Mouse (Mus musculus) stomach, embryonic 15.5 days (tissue): ENCODE data around the gene Limk2. TPM values are rescaled to one million over a fixed set of nuclear protein-coding genes. Genes with fewer than 3 reads are reported as not detected.

Source experiments
- ATAC-seq: fragments of 200-750 bp; cut with Nextera tagmentation; 2 replicates; pipeline ENCODE4 v1.8.0; 2017; ENCODE audit warnings: low read depth, moderate number of reproducible peaks, moderate TSS enrichment; ENCODE audit not compliant: insufficient read depth, low FRiP score
- H3K27ac ChIP-seq: fragments of 300-500 bp; sonication (generic); 2 replicates; pipeline ENCODE4 v1.5.1; 2015; ENCODE audit warnings: mild to moderate bottlenecking, inconsistent platforms
- H3K27me3 ChIP-seq: fragments of 300-500 bp; sonication (generic); replicated peaks from 2 replicates; pipeline ENCODE4 v1.6.1; 2015; ENCODE audit warnings: inconsistent platforms
- H3K36me3 ChIP-seq: fragments of 300-500 bp; sonication (generic); 2 replicates; pipeline ENCODE4 v1.6.1; 2015; ENCODE audit warnings: inconsistent platforms
- H3K4me1 ChIP-seq: fragments of 300-500 bp; sonication (generic); 2 replicates; pipeline ENCODE4 v1.6.1; 2015; ENCODE audit warnings: inconsistent platforms
- H3K4me2 ChIP-seq: fragments of 300-500 bp; sonication (generic); 2 replicates; pipeline ENCODE4 v1.6.1; 2015; ENCODE audit warnings: mild to moderate bottlenecking, inconsistent platforms
- H3K4me3 ChIP-seq: fragments of 300-500 bp; sonication (generic); replicated peaks from 2 replicates; pipeline ENCODE4 v1.5.1; 2015; ENCODE audit warnings: inconsistent platforms
- H3K9ac ChIP-seq: fragments of 300-500 bp; sonication (generic); 2 replicates; pipeline ENCODE4 v1.6.1; 2015; ENCODE audit warnings: inconsistent platforms
- H3K9me3 ChIP-seq: fragments of 300-500 bp; sonication (generic); 2 replicates; pipeline ENCODE4 v1.6.1; 2016; ENCODE audit warnings: inconsistent platforms
- whole genome bisulfite sequencing: fragments of 180-500 bp; shearing (Covaris S2); methylation state at CpG from one replicate; pipeline ENCODE4 v1.1.7; 2015; 5-methylcytosine and 5-hydroxymethylcytosine counted together
- polyA plus RNA-seq: library from polyadenylated mRNA; unstranded; fragments of >200 nt; fragmentation: Nextera tagmentation; extraction: Ambion mirVana; gene quantifications from 2 replicates; pipeline ENCODE4 v1.2.1, GENCODE M21; 2015

The Limk2 gene
- polyA plus RNA-seq, 1 experiment from 2014 or later: 75.9 TPM

- Histone ChIP-seq H3K9ac (no peak overlapping the region), H3K4me1 (peaks cover 32% of the 10 kb centered on the region), H3K4me2 (peak overlapping the region; percentile 90), H3K4me3 (peak overlapping the region; percentile 52; the same call in 1 of the 2 replicates), H3K27me3 (no peaks in the 10 kb centered on the region), H3K27ac (peak overlapping the region; percentile 60), H3K9me3 (no peaks in the 10 kb centered on the region), H3K36me3 (no peaks in the 10 kb centered on the region)
- WGBS: 78% methylated on average over 5 of the region's 5 CpGs
- ATAC-seq: no peak
Observed at GRCm38 (mm10) chr11:3369449-3369848, 39.5 kb downstream of the Limk2 start.

- Histone ChIP-seq H3K9ac (no peak overlapping the region), H3K4me3 (no peak overlapping the region)
- ATAC-seq: no peak
Observed at GRCm38 (mm10) chr11:3368983-3369382, 40.0 kb downstream of the Limk2 start.

DNA sequence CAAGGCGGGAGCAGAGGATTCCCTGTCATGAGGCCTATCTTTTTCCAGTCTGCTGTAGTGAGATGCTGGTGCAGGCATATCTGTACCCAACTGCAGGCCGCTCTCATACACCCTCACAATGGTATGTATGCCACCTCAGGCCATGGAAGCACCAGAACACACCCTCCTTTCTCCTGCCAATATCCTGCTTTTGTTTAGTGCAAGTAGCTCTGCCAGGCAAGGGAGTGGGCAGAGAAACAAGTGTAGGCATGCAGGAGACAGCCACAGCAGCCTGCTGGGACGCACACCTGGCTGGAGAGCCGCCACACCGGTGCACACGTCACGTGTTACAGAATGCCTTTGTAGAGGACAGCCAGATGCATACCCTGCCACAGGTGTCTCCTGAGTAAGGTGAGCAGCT is 42.6 kb downstream of the Limk2 start:
- H3K9ac ChIP-seq: no peak overlapping the region
- no peak overlapping the region for H3K4me3 ChIP-seq
- no peaks in the 10 kb centered on the region for H3K27me3 ChIP-seq
- ATAC-seq: 0 out of 2 replicates have a peak, but pooled peaks have one; percentile 3
- H3K4me1 ChIP-seq: peaks cover 11% of the 10 kb centered on the region
- H3K36me3 ChIP-seq: no peaks in the 10 kb centered on the region
- H3K9me3 ChIP-seq: no peaks in the 10 kb centered on the region
- H3K4me2 ChIP-seq: no peak overlapping the region
- H3K27ac ChIP-seq: peak overlapping the region; percentile 51
- 78% methylated on average over 7 of the region's 7 CpGs for WGBS

More at GRCm38 (mm10) chr11:3368983-3369382, 40.0 kb downstream of the Limk2 start:
- Histone ChIP-seq H3K4me2 (peak overlapping the region; percentile 90), H3K4me1 (peaks cover 28% of the 10 kb centered on the region), H3K36me3 (no peaks in the 10 kb centered on the region), H3K27me3 (no peaks in the 10 kb centered on the region), H3K9me3 (no peaks in the 10 kb centered on the region), H3K27ac (peak overlapping the region; percentile 60; the same call in 1 of the 2 replicates)
- 46% methylated on average over 7 of the region's 7 CpGs for WGBS

- ATAC-seq: no peak
- Histone ChIP-seq H3K27me3 (no peaks in the 10 kb centered on the region), H3K9me3 (no peaks in the 10 kb centered on the region), H3K4me1 (0 out of 2 replicates have a peak, but pooled peaks cover 3% of the 10 kb centered on the region), H3K9ac (no peak overlapping the region), H3K4me3 (no peak overlapping the region), H3K36me3 (peaks cover 8% of the 10 kb centered on the region; the same call in 1 of the 2 replicates), H3K4me2 (no peak overlapping the region), H3K27ac (no peak overlapping the region)
- 63% methylated on average over 3 of the region's 3 CpGs for WGBS
Observed at GRCm38 (mm10) chr11:3362854-3363253, 46.1 kb downstream of the Limk2 start.

GRCm38 (mm10) chr11:3352990-3353585 is 55.9 kb downstream of the Limk2 start:
- no peaks in the 10 kb centered on the region for H3K9me3 ChIP-seq
- no peak overlapping the region for H3K9ac ChIP-seq
- peaks cover 11% of the 10 kb centered on the region for H3K4me1 ChIP-seq
- H3K4me3 ChIP-seq: no peak overlapping the region
- H3K27ac ChIP-seq: no peak overlapping the region
- no peak overlapping the region for H3K4me2 ChIP-seq
- no peaks in the 10 kb centered on the region for H3K27me3 ChIP-seq
- 58% methylated on average over 18 of the region's 18 CpGs for WGBS
- no peak for ATAC-seq
- H3K36me3 ChIP-seq: peaks cover 58% of the 10 kb centered on the region

DNA sequence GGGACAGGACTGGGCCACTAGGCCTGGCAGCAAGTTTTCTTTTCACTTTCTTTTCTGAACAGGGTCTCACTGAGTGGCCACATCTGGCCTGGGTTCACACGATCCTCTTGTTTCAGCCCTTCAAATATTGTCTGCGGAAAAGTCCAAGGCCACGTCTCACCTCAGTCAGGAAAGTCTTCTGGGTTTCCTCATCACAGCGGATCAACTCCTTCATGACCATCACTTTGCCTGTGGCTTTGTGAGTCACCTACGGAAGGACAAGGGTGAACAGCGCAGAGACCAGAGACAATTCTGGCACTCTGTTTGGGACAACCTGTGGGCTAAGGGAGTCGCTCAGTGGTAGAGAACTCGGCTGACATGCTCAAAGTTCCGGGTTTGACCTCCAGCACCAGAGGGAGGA is 56.9 kb downstream of the Limk2 start:
- H3K4me1 ChIP-seq: peaks cover 11% of the 10 kb centered on the region
- H3K27me3 ChIP-seq: no peaks in the 10 kb centered on the region
- WGBS: 90% methylated on average over 9 of the region's 9 CpGs
- no peak overlapping the region for H3K4me2 ChIP-seq
- peaks cover 51% of the 10 kb centered on the region for H3K36me3 ChIP-seq
- H3K9me3 ChIP-seq: no peaks in the 10 kb centered on the region
- H3K4me3 ChIP-seq: no peak overlapping the region
- no peak for ATAC-seq
- H3K9ac ChIP-seq: no peak overlapping the region
- no peak overlapping the region for H3K27ac ChIP-seq

DNA sequence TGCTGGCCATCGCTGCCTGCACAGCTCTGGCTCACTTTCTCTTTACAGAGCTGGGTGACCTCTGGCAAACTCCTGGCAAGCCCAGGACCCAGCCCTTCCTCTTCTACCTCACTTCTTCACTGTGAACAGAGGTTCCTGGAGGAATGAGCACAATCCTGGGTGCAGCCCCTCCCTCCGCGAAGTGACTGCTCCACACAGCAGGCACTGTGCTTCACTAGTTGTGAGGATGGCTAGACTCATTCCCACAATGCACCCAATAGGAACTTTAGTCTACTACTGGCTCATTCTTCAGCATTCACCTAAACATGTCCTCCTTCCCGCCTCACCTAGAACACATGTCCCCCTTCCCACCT is 59.7 kb downstream of the Limk2 start:
- no peaks in the 10 kb centered on the region for H3K9me3 ChIP-seq
- WGBS: 77% methylated on average over 4 of the region's 4 CpGs
- H3K4me2 ChIP-seq: no peak overlapping the region
- no peak for ATAC-seq
- H3K4me3 ChIP-seq: no peak overlapping the region
- H3K27me3 ChIP-seq: no peaks in the 10 kb centered on the region
- peaks cover 43% of the 10 kb centered on the region for H3K36me3 ChIP-seq
- H3K27ac ChIP-seq: peak overlapping the region; percentile 44; the same call in 1 of the 2 replicates
- no peak overlapping the region for H3K9ac ChIP-seq
- peaks cover 11% of the 10 kb centered on the region for H3K4me1 ChIP-seq

GRCm38 (mm10) chr11:3348576-3349342 is 60.2 kb downstream of the Limk2 start:
- Histone ChIP-seq H3K9me3 (no peaks in the 10 kb centered on the region), H3K27ac (peak overlapping the region; percentile 44; the same call in 1 of the 2 replicates), H3K4me2 (no peak overlapping the region), H3K36me3 (peaks cover 39% of the 10 kb centered on the region), H3K4me1 (peaks cover 11% of the 10 kb centered on the region), H3K9ac (no peak overlapping the region), H3K4me3 (no peak overlapping the region), H3K27me3 (no peaks in the 10 kb centered on the region)
- WGBS: 25% methylated on average over 6 of the region's 6 CpGs
- peak; percentile 5; the same call in 1 of the 2 replicates for ATAC-seq

DNA sequence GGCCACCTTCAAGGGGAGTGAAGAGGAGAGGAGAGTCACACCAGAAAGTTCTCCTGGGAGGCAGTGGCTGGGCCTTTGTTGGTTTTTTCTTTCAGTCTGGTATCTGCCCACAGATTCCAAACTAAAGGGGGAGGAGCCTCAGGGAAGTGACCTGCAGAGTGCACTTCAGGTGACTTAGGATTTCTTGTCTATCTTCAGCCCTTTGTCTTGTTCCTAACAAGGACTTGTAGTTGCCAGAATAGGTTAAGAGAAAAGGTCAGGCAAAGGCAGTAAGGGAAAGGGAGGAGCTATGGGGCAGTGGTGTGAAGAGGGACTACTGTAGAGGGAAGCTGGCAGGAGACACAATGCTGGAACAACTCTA is 61.2 kb downstream of the Limk2 start:
- H3K36me3 ChIP-seq: peaks cover 31% of the 10 kb centered on the region
- no peak overlapping the region for H3K4me3 ChIP-seq
- no peak for ATAC-seq
- H3K4me2 ChIP-seq: no peak overlapping the region
- H3K9me3 ChIP-seq: no peaks in the 10 kb centered on the region
- H3K27me3 ChIP-seq: no peaks in the 10 kb centered on the region
- no peak overlapping the region for H3K9ac ChIP-seq
- no peak overlapping the region for H3K27ac ChIP-seq
- H3K4me1 ChIP-seq: peaks cover 11% of the 10 kb centered on the region

DNA sequence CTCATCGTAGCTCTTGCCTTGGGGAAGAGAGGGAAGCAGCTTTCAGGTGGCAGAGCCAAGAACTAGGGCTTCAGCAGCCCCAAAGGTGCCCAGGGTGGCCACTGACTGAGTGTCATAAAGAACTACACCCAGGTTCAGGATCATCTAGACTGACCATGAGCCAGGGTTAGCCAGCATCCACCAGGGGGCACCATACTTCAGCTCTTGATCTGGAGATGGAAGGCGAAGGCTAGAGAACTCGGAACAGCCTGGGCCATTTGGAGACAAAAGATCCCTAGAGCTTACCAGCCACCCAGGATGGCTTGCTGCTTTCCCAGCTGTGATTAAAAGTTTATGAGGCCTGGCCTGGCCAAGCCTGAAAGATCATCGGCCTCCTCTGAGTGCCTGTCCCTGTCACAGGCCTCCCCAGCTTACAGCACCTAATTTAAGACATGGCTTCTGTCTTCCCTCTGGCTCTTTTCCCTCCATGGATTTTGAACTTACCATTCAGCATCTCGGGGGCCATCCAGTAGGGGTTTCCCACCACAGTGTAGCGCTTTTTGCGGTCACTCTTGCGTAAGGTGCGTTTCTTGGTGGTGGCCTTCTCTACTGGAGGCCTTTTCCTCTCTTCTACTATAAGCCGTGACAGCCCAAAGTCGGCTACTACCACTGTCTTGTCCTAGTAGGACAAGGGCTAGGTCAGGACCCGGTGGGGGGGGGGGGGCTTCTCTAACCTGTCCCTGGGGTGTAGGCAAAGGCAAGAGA is 61.7 kb downstream of the Limk2 start:
- no peak overlapping the region for H3K4me3 ChIP-seq
- ATAC-seq: 0 out of 2 replicates have a peak, but pooled peaks have one; percentile 44
- H3K4me1 ChIP-seq: peaks cover 11% of the 10 kb centered on the region
- H3K27ac ChIP-seq: no peak overlapping the region
- WGBS: 68% methylated on average over 12 of the region's 12 CpGs
- no peaks in the 10 kb centered on the region for H3K27me3 ChIP-seq
- H3K4me2 ChIP-seq: no peak overlapping the region
- no peaks in the 10 kb centered on the region for H3K9me3 ChIP-seq
- no peak overlapping the region for H3K9ac ChIP-seq
- H3K36me3 ChIP-seq: peaks cover 25% of the 10 kb centered on the region

GRCm38 (mm10) chr11:3346351-3346750 is 62.6 kb downstream of the Limk2 start:
- WGBS: 90% methylated on average over 7 of the region's 7 CpGs
- Histone ChIP-seq H3K27ac (no peak overlapping the region), H3K27me3 (no peaks in the 10 kb centered on the region), H3K4me1 (peaks cover 11% of the 10 kb centered on the region), H3K4me3 (no peak overlapping the region), H3K4me2 (no peak overlapping the region), H3K9ac (no peak overlapping the region), H3K9me3 (no peaks in the 10 kb centered on the region), H3K36me3 (peaks cover 22% of the 10 kb centered on the region)
- no peak for ATAC-seq

DNA sequence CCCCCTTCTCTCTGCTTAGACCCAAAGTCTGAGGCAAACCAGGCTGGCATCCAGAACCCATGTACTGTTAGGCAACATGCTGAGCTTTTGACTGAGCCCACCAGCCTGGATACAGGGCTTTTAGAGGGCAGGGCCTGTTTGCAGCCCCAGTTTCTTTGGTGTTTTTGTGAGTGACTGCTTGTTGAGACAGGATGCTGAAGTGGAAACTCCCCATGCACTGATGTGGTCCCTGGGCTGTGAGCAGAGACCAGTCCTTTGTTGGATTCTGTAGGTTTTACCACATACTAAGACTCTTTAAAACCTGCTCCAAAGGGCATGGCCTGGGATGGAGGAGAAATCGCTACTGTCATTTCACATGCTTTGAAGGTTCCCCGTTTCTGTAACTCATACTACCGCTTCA is 64.1 kb downstream of the Limk2 start:
- H3K36me3 ChIP-seq: peaks cover 11% of the 10 kb centered on the region
- no peaks in the 10 kb centered on the region for H3K9me3 ChIP-seq
- peaks cover 11% of the 10 kb centered on the region for H3K4me1 ChIP-seq
- H3K27me3 ChIP-seq: no peaks in the 10 kb centered on the region
- no peak overlapping the region for H3K9ac ChIP-seq
- H3K4me2 ChIP-seq: no peak overlapping the region
- no peak overlapping the region for H3K27ac ChIP-seq
- no peak for ATAC-seq
- H3K4me3 ChIP-seq: no peak overlapping the region
- 92% methylated on average over 3 of the region's 3 CpGs for WGBS
